Mouse (Mus musculus): ENCODE results near the gene Zfyve16. TPM values are rescaled to one million over a fixed set of nuclear protein-coding genes. Genes with fewer than 3 reads are reported as not detected.

Gene Zfyve16
- polyA plus RNA-seq (2015; fragmentation: Nextera tagmentation; extraction: Ambion mirVana): 1.5 and 2.0 TPM in 2 replicates

- peak within 1 kb of the TSS; percentile 89 for H3K27ac ChIP-seq
- H3K36me3 ChIP-seq: no peaks in the 10 kb centered on the region
- DNase-seq: peak; percentile 93
- ATAC-seq (ENCODE audit: low read depth): peak; percentile 95
- no peaks in the 10 kb centered on the region for H3K9me3 ChIP-seq (replicated peaks)
- H3K9ac ChIP-seq: peak within 1 kb of the TSS; percentile 76
- WGBS (ENCODE audit: insufficient replicate concordance): under 1% methylated on average over 46 of the region's 46 CpGs
- peaks cover 16% of the 10 kb centered on the region for H3K4me1 ChIP-seq (replicated peaks)
- peak within 1 kb of the TSS; percentile 94 for H3K4me2 ChIP-seq
- peak within 1 kb of the TSS; percentile 73 for H3K4me3 ChIP-seq (replicated peaks)
- H3K27me3 ChIP-seq: no peaks in the 10 kb centered on the region
Observed at GRCm38 (mm10) chr13:92530721-92531211, at the start of gene Zfyve16. TSS of gene Zfyve16 (minus strand) at chr13:92530868.

GRCm38 (mm10) chr13:92578210-92578609 is 47.5 kb upstream of the Zfyve16 start:
- Histone ChIP-seq H3K9ac (no peak overlapping the region), H3K27ac (no peak overlapping the region), H3K27me3 (0 out of 2 replicates have a peak, but pooled peaks cover 5% of the 10 kb centered on the region), H3K4me2 (no peak overlapping the region), H3K4me1 (replicated peaks) (peaks cover 10% of the 10 kb centered on the region), H3K4me3 (replicated peaks) (no peak overlapping the region), H3K36me3 (no peaks in the 10 kb centered on the region), H3K9me3 (replicated peaks) (no peaks in the 10 kb centered on the region)
- no peak for ATAC-seq (ENCODE audit: low read depth)
- WGBS (ENCODE audit: insufficient replicate concordance): 57% methylated on average over 4 of the region's 4 CpGs
- no peak for DNase-seq

GRCm38 (mm10) chr13:92576688-92577087 is 46.0 kb upstream of the Zfyve16 start:
- peaks cover 10% of the 10 kb centered on the region for H3K4me1 ChIP-seq (replicated peaks)
- H3K27ac ChIP-seq: no peak overlapping the region
- H3K4me3 ChIP-seq (replicated peaks): no peak overlapping the region
- no peak for DNase-seq
- H3K9ac ChIP-seq: no peak overlapping the region
- H3K36me3 ChIP-seq: no peaks in the 10 kb centered on the region
- H3K4me2 ChIP-seq: no peak overlapping the region
- H3K9me3 ChIP-seq (replicated peaks): no peaks in the 10 kb centered on the region
- ATAC-seq (ENCODE audit: low read depth): no peak
- H3K27me3 ChIP-seq: 0 out of 2 replicates have a peak, but pooled peaks cover 5% of the 10 kb centered on the region
- WGBS (ENCODE audit: insufficient replicate concordance): 44% methylated on average over 6 of the region's 6 CpGs

- Histone ChIP-seq H3K27ac (no peak within 1 kb of the TSS), H3K4me2 (no peak within 1 kb of the TSS), H3K4me3 (replicated peaks) (no peak within 1 kb of the TSS), H3K27me3 (0 out of 2 replicates have a peak, but pooled peaks cover 5% of the 10 kb centered on the region), H3K9me3 (replicated peaks) (no peaks in the 10 kb centered on the region), H3K4me1 (replicated peaks) (peaks cover 7% of the 10 kb centered on the region), H3K36me3 (no peaks in the 10 kb centered on the region), H3K9ac (no peak within 1 kb of the TSS)
- DNase-seq (no peak), ATAC-seq (ENCODE audit: low read depth) (no peak)
Observed at GRCm38 (mm10) chr13:92576072-92576471, 45.4 kb upstream of the Zfyve16 start, which contains the start of gene Spz1. TSS of gene Spz1 (minus strand) at chr13:92576172.

DNA sequence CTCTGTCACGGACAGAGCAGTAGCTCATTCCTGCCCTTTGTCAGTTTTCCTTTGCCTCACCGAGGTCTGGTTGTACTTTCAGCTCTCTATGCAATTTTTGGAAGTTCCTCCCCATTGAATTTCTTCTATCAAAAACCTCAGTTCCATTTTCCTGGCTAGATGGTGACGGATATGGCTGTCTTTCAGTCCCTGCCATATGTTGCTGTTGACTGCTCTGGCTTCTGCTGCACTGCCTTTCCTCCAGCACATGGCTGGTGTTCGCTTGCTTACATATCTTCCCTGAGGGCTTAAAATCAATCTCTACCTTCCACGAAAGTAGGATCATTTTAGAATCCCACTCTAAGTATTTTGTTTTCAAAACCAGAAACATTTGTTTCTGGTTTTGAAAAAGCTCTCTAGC is 28.8 kb upstream of the Zfyve16 start:
- Histone ChIP-seq H3K36me3 (no peaks in the 10 kb centered on the region), H3K9me3 (replicated peaks) (no peaks in the 10 kb centered on the region), H3K4me3 (replicated peaks) (no peak overlapping the region), H3K4me2 (no peak overlapping the region), H3K9ac (no peak overlapping the region), H3K27ac (no peak overlapping the region), H3K27me3 (no peaks in the 10 kb centered on the region), H3K4me1 (replicated peaks) (no peaks in the 10 kb centered on the region)
- DNase-seq (no peak), ATAC-seq (ENCODE audit: low read depth) (no peak)
- 54% methylated on average over 5 of the region's 5 CpGs for WGBS (ENCODE audit: insufficient replicate concordance)

DNA sequence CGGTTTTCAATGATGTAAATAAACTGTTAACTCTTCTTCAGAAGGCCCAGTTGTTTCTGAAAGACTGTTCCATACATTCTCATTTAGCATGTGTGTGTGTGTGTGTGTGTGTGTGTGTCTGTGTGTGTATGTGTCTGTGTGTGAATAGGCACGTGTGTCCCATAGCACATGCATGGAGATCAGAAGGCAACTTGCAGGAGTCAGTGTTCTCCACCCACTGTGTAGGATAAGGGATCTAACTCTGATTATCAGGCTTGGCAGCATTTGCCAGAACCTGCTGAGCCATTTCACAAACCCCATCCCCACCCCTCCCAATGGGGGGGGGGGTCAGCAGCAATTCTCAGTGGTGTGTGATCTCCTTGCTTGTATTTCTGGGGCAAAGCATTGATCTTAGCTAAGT is 26.6 kb upstream of the Zfyve16 start:
- no peak for ATAC-seq (ENCODE audit: low read depth)
- WGBS (ENCODE audit: insufficient replicate concordance): 48% methylated on average over 2 of the region's 2 CpGs
- Histone ChIP-seq H3K4me3 (replicated peaks) (no peak overlapping the region), H3K27me3 (no peaks in the 10 kb centered on the region), H3K4me1 (replicated peaks) (no peaks in the 10 kb centered on the region), H3K4me2 (no peak overlapping the region), H3K9me3 (replicated peaks) (no peaks in the 10 kb centered on the region), H3K27ac (no peak overlapping the region), H3K9ac (no peak overlapping the region), H3K36me3 (no peaks in the 10 kb centered on the region)
- DNase-seq: no peak

GRCm38 (mm10) chr13:92556458-92557126 is 25.9 kb upstream of the Zfyve16 start:
- Histone ChIP-seq H3K4me2 (no peak overlapping the region), H3K36me3 (no peaks in the 10 kb centered on the region), H3K27me3 (no peaks in the 10 kb centered on the region), H3K9me3 (replicated peaks) (no peaks in the 10 kb centered on the region), H3K27ac (no peak overlapping the region), H3K9ac (no peak overlapping the region), H3K4me1 (replicated peaks) (no peaks in the 10 kb centered on the region), H3K4me3 (replicated peaks) (no peak overlapping the region)
- DNase-seq: no peak
- no peak for ATAC-seq (ENCODE audit: low read depth)
- WGBS (ENCODE audit: insufficient replicate concordance): 58% methylated on average over 8 of the region's 8 CpGs

- 60% methylated on average over 4 of the region's 4 CpGs for WGBS (ENCODE audit: insufficient replicate concordance)
- ATAC-seq (ENCODE audit: low read depth): no peak
- no peaks in the 10 kb centered on the region for H3K4me1 ChIP-seq (replicated peaks)
- no peak overlapping the region for H3K27ac ChIP-seq
- H3K9me3 ChIP-seq (replicated peaks): peaks cover 13% of the 10 kb centered on the region; the same call in 1 of the 2 replicates
- no peak overlapping the region for H3K4me2 ChIP-seq
- DNase-seq: no peak
- H3K9ac ChIP-seq: no peak overlapping the region
- H3K36me3 ChIP-seq: no peaks in the 10 kb centered on the region
- H3K27me3 ChIP-seq: no peaks in the 10 kb centered on the region
- H3K4me3 ChIP-seq (replicated peaks): no peak overlapping the region
Observed at GRCm38 (mm10) chr13:92547093-92547492, 16.4 kb upstream of the Zfyve16 start.

- WGBS (ENCODE audit: insufficient replicate concordance): 47% methylated on average over 6 of the region's 6 CpGs
- Histone ChIP-seq H3K36me3 (no peaks in the 10 kb centered on the region), H3K27me3 (0 out of 2 replicates have a peak, but pooled peaks cover 2% of the 10 kb centered on the region), H3K4me1 (replicated peaks) (no peaks in the 10 kb centered on the region), H3K27ac (no peak overlapping the region), H3K9me3 (replicated peaks) (no peaks in the 10 kb centered on the region), H3K9ac (no peak overlapping the region), H3K4me3 (replicated peaks) (no peak overlapping the region), H3K4me2 (no peak overlapping the region)
- ATAC-seq (ENCODE audit: low read depth): no peak
- no peak for DNase-seq
Observed at GRCm38 (mm10) chr13:92540997-92541396, 10.3 kb upstream of the Zfyve16 start.

- DNase-seq (no peak), ATAC-seq (ENCODE audit: low read depth) (no peak)
- H3K27ac ChIP-seq: no peak overlapping the region
- WGBS (ENCODE audit: insufficient replicate concordance): 51% methylated on average over 4 of the region's 4 CpGs
- no peaks in the 10 kb centered on the region for H3K9me3 ChIP-seq (replicated peaks)
- no peak overlapping the region for H3K9ac ChIP-seq
- no peaks in the 10 kb centered on the region for H3K36me3 ChIP-seq
- H3K4me3 ChIP-seq (replicated peaks): no peak overlapping the region
- no peaks in the 10 kb centered on the region for H3K4me1 ChIP-seq (replicated peaks)
- 0 out of 2 replicates have a peak, but pooled peaks cover 3% of the 10 kb centered on the region for H3K27me3 ChIP-seq
- no peak overlapping the region for H3K4me2 ChIP-seq
Observed at GRCm38 (mm10) chr13:92539126-92539525, 8.5 kb upstream of the Zfyve16 start.

- H3K27ac ChIP-seq: no peak overlapping the region
- H3K9ac ChIP-seq: no peak overlapping the region
- 0 out of 2 replicates have a peak, but pooled peaks cover 3% of the 10 kb centered on the region for H3K27me3 ChIP-seq
- no peak overlapping the region for H3K4me3 ChIP-seq (replicated peaks)
- H3K9me3 ChIP-seq (replicated peaks): no peaks in the 10 kb centered on the region
- ATAC-seq (ENCODE audit: low read depth) (no peak), DNase-seq (no peak)
- H3K36me3 ChIP-seq: no peaks in the 10 kb centered on the region
- 24% methylated on average over 2 of the region's 2 CpGs for WGBS (ENCODE audit: insufficient replicate concordance)
- no peak overlapping the region for H3K4me2 ChIP-seq
- H3K4me1 ChIP-seq (replicated peaks): peaks cover 16% of the 10 kb centered on the region
Observed at GRCm38 (mm10) chr13:92533801-92534200, 3.1 kb upstream of the Zfyve16 start.

DNA sequence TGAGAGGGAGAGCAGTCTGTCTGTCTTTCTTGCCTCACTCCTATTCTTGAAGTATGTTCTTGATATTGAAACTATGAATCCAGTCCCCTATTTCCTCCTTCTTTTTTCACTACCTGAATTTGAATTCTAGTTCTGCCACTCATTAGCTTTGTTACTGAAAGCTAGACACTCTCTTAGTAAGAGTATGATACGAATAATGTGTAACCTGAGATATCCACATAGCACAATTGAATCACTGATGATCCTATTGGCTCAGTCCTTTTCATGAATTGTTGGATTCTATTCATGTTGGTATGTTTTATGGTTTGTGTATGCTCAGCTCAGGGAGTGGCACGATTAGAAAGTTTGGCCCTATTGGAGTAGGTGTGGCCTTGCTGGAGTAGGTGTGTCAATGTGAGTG is 1.5 kb upstream of the Zfyve16 start:
- Histone ChIP-seq H3K36me3 (no peaks in the 10 kb centered on the region), H3K9me3 (replicated peaks) (no peaks in the 10 kb centered on the region), H3K4me3 (replicated peaks) (no peak overlapping the region), H3K27ac (no peak overlapping the region), H3K9ac (no peak overlapping the region), H3K27me3 (0 out of 2 replicates have a peak, but pooled peaks cover 3% of the 10 kb centered on the region), H3K4me2 (no peak overlapping the region), H3K4me1 (replicated peaks) (peaks cover 16% of the 10 kb centered on the region)
- ATAC-seq (ENCODE audit: low read depth) (no peak), DNase-seq (no peak)
- WGBS (ENCODE audit: insufficient replicate concordance): 72% methylated on average over 2 of the region's 2 CpGs

All from liver, embryonic 13.5 days (tissue).